Mouse (Mus musculus): Measurements from ENCODE around the gene Rab44. TPM values are rescaled to one million over a fixed set of nuclear protein-coding genes. Genes with fewer than 3 reads are reported as not detected.
A peak's percentile ranks its signal among the peaks of the same experiment; 100 is the strongest.

Rab44 gene
- polyA plus RNA-seq, 1 experiment, result 0.06 TPM

- TF ChIP-seq CTCF (IDR thresholded peaks at IDR 0.05; ENCODE audit: control insufficient read depth, insufficient read depth, insufficient read length), result no peak
- no peak for TF ChIP-seq MAX (IDR thresholded peaks at IDR 0.05)
- TF ChIP-seq MYOG (IDR thresholded peaks at IDR 0.05; ENCODE audit: control insufficient read depth, extremely low read depth, insufficient read length), result no peak
- no peaks in the 10 kb centered on the region for H3K36me3 ChIP-seq (ENCODE audit: control insufficient read depth, insufficient read depth)
- H3K79me3 ChIP-seq (ENCODE audit: low read depth), result no peaks in the 10 kb centered on the region
- no peak overlapping the region for H3ac ChIP-seq (ENCODE audit: control insufficient read depth, insufficient read length, low read depth)
- no peaks in the 10 kb centered on the region for H3K27me3 ChIP-seq (ENCODE audit: control insufficient read depth, insufficient read depth, insufficient read length)
- H3K4me3 ChIP-seq (ENCODE audit: insufficient read depth, poor library complexity, severe bottlenecking), result no peak overlapping the region
- H3K79me2 ChIP-seq (ENCODE audit: control insufficient read depth, insufficient read depth), result no peaks in the 10 kb centered on the region
Measured at GRCm38 (mm10) chr17:29111332-29111731, 2.6 kb upstream of the Rab44 start.

GRCm38 (mm10) chr17:29116023-29116422 lies 2.1 kb downstream of the Rab44 start:
- TF ChIP-seq MYOD1 (IDR thresholded peaks at IDR 0.05; ENCODE audit: control insufficient read depth, insufficient read length, low read depth) (peak; percentile 15), MYOG (IDR thresholded peaks at IDR 0.05; ENCODE audit: control insufficient read depth, extremely low read depth, insufficient read length) (no peak), CTCF (IDR thresholded peaks at IDR 0.05; ENCODE audit: control insufficient read depth, insufficient read depth, insufficient read length) (no peak), MAX (IDR thresholded peaks at IDR 0.05) (no peak), CEBPB (IDR thresholded peaks at IDR 0.05; ENCODE audit: low read depth) (no peak)
- no peak overlapping the region for H3ac ChIP-seq (ENCODE audit: control insufficient read depth, insufficient read length, low read depth)
- H3K79me3 ChIP-seq (ENCODE audit: low read depth), result no peaks in the 10 kb centered on the region
- no peaks in the 10 kb centered on the region for H3K36me3 ChIP-seq (ENCODE audit: control insufficient read depth, insufficient read depth)
- no peaks in the 10 kb centered on the region for H3K27me3 ChIP-seq (ENCODE audit: control insufficient read depth, insufficient read depth, insufficient read length)
- H3K4me3 ChIP-seq (ENCODE audit: insufficient read depth, poor library complexity, severe bottlenecking), result no peak overlapping the region
- no peaks in the 10 kb centered on the region for H3K79me2 ChIP-seq (ENCODE audit: control insufficient read depth, insufficient read depth)

DNA sequence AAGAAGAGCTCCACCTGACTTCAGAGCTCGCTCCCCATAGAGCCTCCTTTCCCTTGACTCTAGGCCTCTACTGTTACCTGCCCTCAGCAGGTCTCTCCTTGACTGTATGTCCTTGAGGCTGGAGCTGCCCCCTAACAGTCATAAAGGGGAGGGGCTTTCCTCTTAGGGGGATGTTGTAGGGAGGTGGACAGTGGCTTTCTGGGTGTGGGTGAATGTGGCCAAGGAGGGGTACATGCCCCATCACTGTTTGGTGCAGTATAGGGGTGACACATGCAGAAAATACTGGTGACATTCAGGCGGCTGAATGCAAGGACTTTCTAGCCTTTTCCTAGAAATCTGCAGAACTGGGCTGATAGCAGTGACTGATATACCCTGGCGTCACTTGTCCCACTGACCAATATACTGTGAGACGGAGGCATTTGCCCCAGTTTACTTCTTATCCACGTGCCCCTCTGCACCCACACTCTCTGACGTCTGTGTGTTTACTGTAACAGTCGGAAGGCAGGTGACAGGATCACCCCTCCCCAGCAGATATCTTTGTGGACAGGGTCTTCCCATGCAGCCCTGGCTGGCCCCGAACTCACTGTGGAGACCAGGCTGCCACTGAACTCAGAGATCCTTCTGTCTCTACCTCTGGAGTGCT lies 3.2 kb downstream of the Rab44 start:
- H3K79me2 ChIP-seq (ENCODE audit: control insufficient read depth, insufficient read depth), result no peaks in the 10 kb centered on the region
- H3K27me3 ChIP-seq (ENCODE audit: control insufficient read depth, insufficient read depth, insufficient read length), result no peaks in the 10 kb centered on the region
- no peaks in the 10 kb centered on the region for H3K79me3 ChIP-seq (ENCODE audit: low read depth)
- H3K36me3 ChIP-seq (ENCODE audit: control insufficient read depth, insufficient read depth), result no peaks in the 10 kb centered on the region
- H3K4me3 ChIP-seq (ENCODE audit: insufficient read depth, poor library complexity, severe bottlenecking), result no peak overlapping the region
- H3ac ChIP-seq (ENCODE audit: control insufficient read depth, insufficient read length, low read depth), result no peak overlapping the region
- TF ChIP-seq CEBPB (IDR thresholded peaks at IDR 0.05; ENCODE audit: low read depth) (no peak), MAX (IDR thresholded peaks at IDR 0.05) (no peak), MYOD1 (IDR thresholded peaks at IDR 0.05; ENCODE audit: control insufficient read depth, insufficient read length, low read depth) (no peak), MYOG (IDR thresholded peaks at IDR 0.05; ENCODE audit: control insufficient read depth, extremely low read depth, insufficient read length) (no peak), FOSL1 (IDR thresholded peaks at IDR 0.05; ENCODE audit: insufficient read depth, low read length, poor library complexity, severe bottlenecking) (no peak), USF1 (IDR thresholded peaks at IDR 0.05; ENCODE audit: low read depth) (no peak)

DNA sequence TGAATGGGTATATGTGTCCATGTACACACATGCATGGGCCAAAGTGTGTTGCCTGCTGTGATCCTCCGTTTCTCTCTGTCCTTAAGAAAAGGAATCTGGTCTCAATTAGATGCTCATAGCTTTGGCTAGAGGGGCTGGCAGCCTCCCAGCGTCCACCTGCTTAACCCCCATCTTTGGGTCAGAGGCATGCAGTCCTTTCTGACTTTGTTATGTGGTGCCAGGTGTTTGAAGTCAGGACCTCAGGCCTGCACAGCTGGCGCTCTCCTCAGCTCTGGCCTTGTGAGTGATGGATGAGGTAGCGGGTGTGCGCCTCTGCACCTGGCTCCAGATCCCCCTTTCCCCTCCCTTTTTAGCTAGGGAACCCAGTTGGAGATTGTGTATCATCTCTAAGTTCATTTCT lies 4.1 kb downstream of the Rab44 start:
- H3K27me3 ChIP-seq (ENCODE audit: control insufficient read depth, insufficient read depth, insufficient read length), result no peaks in the 10 kb centered on the region
- no peak overlapping the region for H3ac ChIP-seq (ENCODE audit: control insufficient read depth, insufficient read length, low read depth)
- H3K79me2 ChIP-seq (ENCODE audit: control insufficient read depth, insufficient read depth), result no peaks in the 10 kb centered on the region
- H3K79me3 ChIP-seq (ENCODE audit: low read depth), result no peaks in the 10 kb centered on the region
- TF ChIP-seq FOSL1 (IDR thresholded peaks at IDR 0.05; ENCODE audit: insufficient read depth, low read length, poor library complexity, severe bottlenecking), result no peak
- no peak for TF ChIP-seq CTCF (IDR thresholded peaks at IDR 0.05; ENCODE audit: control insufficient read depth, insufficient read depth, insufficient read length)
- no peak for TF ChIP-seq MAX (IDR thresholded peaks at IDR 0.05)
- TF ChIP-seq CEBPB (IDR thresholded peaks at IDR 0.05; ENCODE audit: low read depth), result no peak
- no peak for TF ChIP-seq MYOD1 (IDR thresholded peaks at IDR 0.05; ENCODE audit: control insufficient read depth, insufficient read length, low read depth)
- no peak for TF ChIP-seq MYOG (IDR thresholded peaks at IDR 0.05; ENCODE audit: control insufficient read depth, extremely low read depth, insufficient read length)
- TF ChIP-seq USF1 (IDR thresholded peaks at IDR 0.05; ENCODE audit: low read depth), result no peak
- H3K36me3 ChIP-seq (ENCODE audit: control insufficient read depth, insufficient read depth), result no peaks in the 10 kb centered on the region
- no peak overlapping the region for H3K4me3 ChIP-seq (ENCODE audit: insufficient read depth, poor library complexity, severe bottlenecking)

GRCm38 (mm10) chr17:29120666-29121065 lies 6.7 kb downstream of the Rab44 start:
- H3K79me2 ChIP-seq (ENCODE audit: control insufficient read depth, insufficient read depth), result no peaks in the 10 kb centered on the region
- H3K4me3 ChIP-seq (ENCODE audit: insufficient read depth, poor library complexity, severe bottlenecking), result no peak overlapping the region
- H3K36me3 ChIP-seq (ENCODE audit: control insufficient read depth, insufficient read depth), result no peaks in the 10 kb centered on the region
- H3K27me3 ChIP-seq (ENCODE audit: control insufficient read depth, insufficient read depth, insufficient read length), result no peaks in the 10 kb centered on the region
- no peaks in the 10 kb centered on the region for H3K79me3 ChIP-seq (ENCODE audit: low read depth)
- no peak for TF ChIP-seq MAX (IDR thresholded peaks at IDR 0.05)
- no peak for TF ChIP-seq MYOD1 (IDR thresholded peaks at IDR 0.05; ENCODE audit: control insufficient read depth, insufficient read length, low read depth)
- no peak for TF ChIP-seq FOSL1 (IDR thresholded peaks at IDR 0.05; ENCODE audit: insufficient read depth, low read length, poor library complexity, severe bottlenecking)
- no peak for TF ChIP-seq USF1 (IDR thresholded peaks at IDR 0.05; ENCODE audit: low read depth)
- TF ChIP-seq CEBPB (IDR thresholded peaks at IDR 0.05; ENCODE audit: low read depth), result no peak
- no peak for TF ChIP-seq CTCF (IDR thresholded peaks at IDR 0.05; ENCODE audit: control insufficient read depth, insufficient read depth, insufficient read length)
- TF ChIP-seq MYOG (IDR thresholded peaks at IDR 0.05; ENCODE audit: control insufficient read depth, extremely low read depth, insufficient read length), result no peak
- no peak overlapping the region for H3ac ChIP-seq (ENCODE audit: control insufficient read depth, insufficient read length, low read depth)

DNA sequence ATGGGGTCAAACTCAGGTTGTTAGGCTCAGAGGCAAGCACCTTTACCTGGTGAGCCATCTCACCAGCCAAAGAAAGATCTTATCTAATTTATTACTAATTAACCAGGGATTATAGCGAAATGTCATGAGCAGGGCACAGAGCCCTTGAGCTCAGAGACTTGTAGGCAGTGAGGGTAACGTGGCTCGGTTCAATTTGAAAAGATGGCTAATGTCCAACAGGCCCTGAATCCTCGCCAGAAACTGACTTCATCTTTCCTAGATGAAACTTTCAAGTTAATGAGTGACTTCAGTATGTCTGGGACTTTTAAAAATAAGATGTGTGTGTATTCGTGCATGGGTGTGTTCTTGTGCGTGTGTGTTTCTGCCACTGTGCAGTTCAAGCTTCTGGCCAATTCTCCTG lies 8.9 kb downstream of the Rab44 start:
- Histone ChIP-seq H3K4me3 (ENCODE audit: insufficient read depth, poor library complexity, severe bottlenecking) (no peak overlapping the region), H3ac (ENCODE audit: control insufficient read depth, insufficient read length, low read depth) (no peak overlapping the region), H3K27me3 (ENCODE audit: control insufficient read depth, insufficient read depth, insufficient read length) (no peaks in the 10 kb centered on the region), H3K79me2 (ENCODE audit: control insufficient read depth, insufficient read depth) (no peaks in the 10 kb centered on the region), H3K36me3 (ENCODE audit: control insufficient read depth, insufficient read depth) (no peaks in the 10 kb centered on the region), H3K79me3 (ENCODE audit: low read depth) (no peaks in the 10 kb centered on the region)
- no peak for TF ChIP-seq MYOG (IDR thresholded peaks at IDR 0.05; ENCODE audit: control insufficient read depth, extremely low read depth, insufficient read length)
- no peak for TF ChIP-seq FOSL1 (IDR thresholded peaks at IDR 0.05; ENCODE audit: insufficient read depth, low read length, poor library complexity, severe bottlenecking)
- TF ChIP-seq CEBPB (IDR thresholded peaks at IDR 0.05; ENCODE audit: low read depth), result no peak
- no peak for TF ChIP-seq MAX (IDR thresholded peaks at IDR 0.05)
- no peak for TF ChIP-seq CTCF (IDR thresholded peaks at IDR 0.05; ENCODE audit: control insufficient read depth, insufficient read depth, insufficient read length)
- TF ChIP-seq USF1 (IDR thresholded peaks at IDR 0.05; ENCODE audit: low read depth), result no peak
- TF ChIP-seq MYOD1 (IDR thresholded peaks at IDR 0.05; ENCODE audit: control insufficient read depth, insufficient read length, low read depth), result no peak

Measured in C2C12 (cell line).